Mouse (Mus musculus): ENCODE results near the gene Ptcd2. TPM values are rescaled to one million over a fixed set of nuclear protein-coding genes. Genes with fewer than 3 reads are reported as not detected.
"Not testable (repeated sequence)": the region's sequence is repeated elsewhere in the genome, so short reads cannot be mapped to it uniquely, and the experiment has no call there.

Ptcd2 gene
- total RNA-seq, 2 experiments from 2014 or later = 29.5 to 30.7 TPM

GRCm38 (mm10) chr13:99356428-99357265, 12.1 kb upstream of the Ptcd2 start:
- no peak for DNase-seq (ENCODE audit: low spot score in 2 of 2)

DNA sequence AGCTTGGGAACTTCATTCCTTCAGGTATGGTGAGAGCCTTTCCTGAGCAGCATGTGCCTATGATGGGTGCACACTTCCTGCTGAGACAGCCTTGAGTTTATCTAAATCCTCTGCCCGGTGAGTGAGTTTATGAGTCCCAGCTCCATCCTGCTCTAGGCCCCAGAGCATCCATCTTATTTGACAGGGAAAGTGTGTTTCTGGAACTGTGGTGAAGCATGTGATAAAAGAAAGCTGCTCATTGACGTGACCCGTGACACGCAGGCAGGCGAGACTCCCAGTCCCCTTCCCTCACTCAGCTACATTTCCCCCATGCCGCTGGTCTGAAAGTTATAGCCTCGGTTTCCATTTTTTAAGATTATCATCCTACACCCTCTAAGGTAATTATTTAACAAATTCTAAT, 11.4 kb upstream of the Ptcd2 start:
- no peak for DNase-seq (ENCODE audit: low spot score in 2 of 2)

DNA sequence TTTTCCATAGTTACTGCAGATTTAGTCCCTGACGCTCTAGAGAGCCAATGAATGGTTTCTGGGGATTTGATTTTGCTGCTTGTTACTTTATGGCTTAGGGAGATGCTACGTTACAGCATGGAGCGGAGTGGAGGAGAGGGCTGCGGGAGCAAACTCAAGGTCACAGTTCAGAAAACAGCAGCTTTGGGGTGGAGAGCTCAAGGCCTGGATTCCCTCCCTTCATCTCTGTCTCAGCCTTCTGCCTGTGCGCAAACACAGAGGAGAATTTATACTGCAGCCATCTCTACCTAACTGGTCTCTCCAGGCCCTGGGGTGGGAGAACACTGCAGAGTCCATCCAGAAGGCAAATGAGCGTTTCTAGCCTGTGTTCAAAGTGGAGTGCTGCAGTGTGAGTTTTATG, 10.6 kb upstream of the Ptcd2 start:
- no peak for DNase-seq (ENCODE audit: low spot score in 2 of 2)

DNA sequence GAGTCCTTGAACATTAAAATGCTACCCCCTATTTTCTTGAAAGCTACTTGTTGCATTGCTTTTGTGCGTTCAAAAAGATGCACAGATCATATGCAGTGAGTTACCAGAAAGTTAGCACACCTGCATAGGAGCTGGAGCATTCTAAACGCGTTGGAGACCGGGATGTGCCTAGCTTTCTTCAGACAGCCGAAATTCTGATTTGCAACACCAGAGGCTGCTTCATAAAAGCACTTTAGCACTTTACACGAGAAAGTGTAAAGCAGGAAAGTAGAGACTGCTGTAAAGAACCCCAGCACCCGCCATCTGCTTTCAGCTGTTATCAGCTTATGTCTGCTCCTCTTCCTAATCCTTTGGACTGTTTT, 9.0 kb upstream of the Ptcd2 start:
- no peak for DNase-seq (ENCODE audit: low spot score in 2 of 2)

GRCm38 (mm10) chr13:99352758-99353489, 8.4 kb upstream of the Ptcd2 start:
- peak; percentile 95 to 98 for DNase-seq (ENCODE audit: low spot score in 2 of 2)

DNA sequence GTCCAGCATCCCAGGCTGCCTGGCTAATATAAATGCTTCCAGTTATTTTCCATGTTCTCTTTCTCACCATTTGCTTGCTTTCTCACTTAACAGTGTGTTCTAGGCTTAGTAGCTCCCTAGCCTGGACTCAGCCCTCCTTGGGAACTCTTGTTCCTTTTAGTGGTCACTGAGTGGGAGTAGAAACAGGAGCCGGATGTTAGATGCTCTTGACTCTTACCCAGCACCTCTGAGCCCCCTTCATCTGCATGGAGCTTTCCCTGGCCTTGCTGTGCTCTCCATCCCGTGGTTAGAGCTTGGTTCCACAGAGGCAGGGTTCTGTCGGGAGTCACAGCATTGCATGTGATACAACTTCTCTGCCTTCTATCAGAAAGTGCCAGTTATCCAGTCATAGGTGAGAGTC, 7.1 kb upstream of the Ptcd2 start:
- no peak for DNase-seq (ENCODE audit: low spot score in 2 of 2)

- DNase-seq (ENCODE audit: low spot score in 2 of 2) = no peak
Measured at GRCm38 (mm10) chr13:99351186-99351585, 6.7 kb upstream of the Ptcd2 start.

- no peak for DNase-seq (ENCODE audit: low spot score in 2 of 2)
Measured at GRCm38 (mm10) chr13:99350009-99350408, 5.5 kb upstream of the Ptcd2 start.

- DNase-seq (ENCODE audit: low spot score in 2 of 2) = peak in 1 of 2 experiments; percentile 11
Measured at GRCm38 (mm10) chr13:99343876-99344598, 468 bp downstream of the Ptcd2 start.

- no peak for DNase-seq (ENCODE audit: low spot score in 2 of 2)
Measured at GRCm38 (mm10) chr13:99341504-99341903, 3.0 kb downstream of the Ptcd2 start.

- no peak for DNase-seq (ENCODE audit: low spot score in 2 of 2)
Measured at GRCm38 (mm10) chr13:99337510-99337909, 7.0 kb downstream of the Ptcd2 start.

DNA sequence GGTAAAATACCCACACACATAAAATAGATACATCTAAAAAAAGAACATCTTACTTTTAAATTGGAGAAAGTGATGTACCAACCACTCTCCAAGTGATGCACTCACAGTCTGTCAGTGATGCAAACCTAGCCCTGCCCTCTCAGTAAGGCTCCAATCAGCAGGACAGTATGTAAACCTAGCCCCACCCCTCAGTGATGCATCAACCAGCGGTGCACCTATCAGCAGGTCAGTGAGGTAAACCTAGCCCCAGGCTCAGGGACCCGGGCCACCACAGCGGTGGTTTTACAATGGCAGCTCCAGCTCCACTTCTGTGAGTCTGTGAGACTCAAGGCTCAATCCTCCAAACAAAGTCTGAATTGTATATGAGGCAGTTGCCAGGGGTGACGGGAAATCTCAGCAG, 13.2 kb downstream of the Ptcd2 start:
- DNase-seq (ENCODE audit: low spot score in 2 of 2) = no peak

DNA sequence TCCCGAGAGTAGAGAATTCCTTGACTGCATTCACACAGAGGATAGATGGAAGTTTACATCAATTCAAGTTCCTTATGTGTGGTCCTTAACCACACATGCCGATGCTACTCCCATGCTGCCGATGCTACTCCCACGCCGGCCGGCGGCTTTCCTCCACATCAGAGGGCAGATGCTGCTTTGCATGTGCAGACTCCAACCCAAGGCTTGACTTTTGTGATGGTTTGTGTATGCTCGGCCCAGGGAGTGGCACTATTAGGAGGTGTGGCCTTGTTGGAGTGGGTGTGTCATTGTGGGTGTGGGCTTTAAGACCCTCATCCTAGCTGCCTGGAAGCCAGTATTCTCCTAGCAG, 20.2 kb downstream of the Ptcd2 start:
- DNase-seq (ENCODE audit: low spot score in 2 of 2) = not testable (repeated sequence)

DNA sequence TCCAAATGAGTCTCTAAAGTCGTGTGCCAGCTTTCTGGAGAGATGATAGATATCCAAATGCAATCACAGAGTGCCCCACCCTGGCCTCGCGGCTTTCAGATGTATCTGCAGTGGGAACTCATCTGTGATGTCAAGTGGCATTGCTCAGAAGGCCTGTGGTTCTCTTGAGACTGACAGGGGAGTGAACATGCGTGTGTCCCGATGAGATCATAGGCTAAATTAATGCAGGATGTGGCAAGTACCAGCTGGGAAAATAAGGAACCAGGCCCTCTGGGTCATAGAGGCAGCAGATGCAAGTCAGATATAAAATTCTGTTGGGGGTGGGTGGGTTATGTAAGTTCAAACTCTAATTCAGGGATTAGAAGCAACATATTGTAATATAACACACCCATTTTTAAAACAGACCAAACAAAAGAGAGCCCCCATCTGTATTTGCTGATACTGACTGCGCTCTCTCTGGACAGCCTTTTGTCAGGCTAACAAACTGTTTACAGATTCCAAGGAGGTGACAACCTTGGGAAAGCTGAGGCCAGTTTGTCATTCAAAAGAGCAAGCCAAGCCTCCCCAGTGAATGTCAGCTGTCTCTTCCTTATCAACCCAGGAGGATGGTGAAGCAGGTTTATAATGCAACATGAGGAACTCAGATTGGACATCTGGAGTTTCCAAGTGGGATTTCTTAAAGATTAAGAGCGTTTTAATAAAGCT, 20.7 kb downstream of the Ptcd2 start:
- DNase-seq (ENCODE audit: low spot score in 2 of 2) = no peak

DNA sequence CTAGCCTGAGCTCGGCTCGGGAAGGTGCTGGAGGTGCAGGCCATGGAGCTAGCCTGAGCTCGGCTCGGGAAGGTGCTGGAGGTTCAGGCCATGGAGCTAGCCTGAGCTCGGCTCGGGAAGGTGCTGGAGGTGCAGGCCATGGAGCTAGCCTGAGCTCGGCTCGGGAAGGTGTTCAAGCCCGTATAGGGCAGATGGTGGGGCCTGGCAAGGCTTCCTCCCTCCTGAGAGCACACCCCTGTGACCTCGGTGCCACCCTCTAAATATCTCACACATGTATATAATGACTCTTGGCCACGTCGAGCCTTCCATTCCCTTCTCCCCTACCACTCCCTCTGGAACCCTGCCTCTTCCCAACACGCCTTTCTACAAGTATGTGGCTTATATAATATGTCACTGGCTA, 21.6 kb downstream of the Ptcd2 start:
- DNase-seq (ENCODE audit: low spot score in 2 of 2) = not testable (repeated sequence)

DNA sequence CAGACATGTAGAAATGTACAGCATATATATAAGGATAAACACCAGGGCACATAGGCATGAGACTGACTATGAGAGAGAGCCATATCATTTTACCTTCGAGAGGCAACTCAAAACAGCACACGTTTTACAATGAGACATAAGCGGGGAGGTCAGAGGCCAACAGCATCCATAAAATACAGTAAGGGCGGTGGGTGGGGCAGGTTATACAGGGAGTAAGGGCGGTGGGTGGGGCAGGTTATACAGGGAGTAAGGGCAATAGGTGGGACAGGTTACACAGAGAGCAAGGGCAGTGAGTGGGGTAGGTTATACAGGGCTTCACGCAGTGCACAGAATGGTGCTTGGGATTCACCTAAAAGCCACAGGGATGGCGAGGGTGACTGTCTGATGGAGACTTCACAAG, 24.1 kb downstream of the Ptcd2 start:
- DNase-seq (ENCODE audit: low spot score in 2 of 2) = no peak

- DNase-seq (ENCODE audit: low spot score in 2 of 2) = peak; percentile 62 to 67
Measured at GRCm38 (mm10) chr13:99317058-99317457, 27.4 kb downstream of the Ptcd2 start.

GRCm38 (mm10) chr13:99316366-99316765, 28.1 kb downstream of the Ptcd2 start:
- no peak for DNase-seq (ENCODE audit: low spot score in 2 of 2)

- no peak for DNase-seq (ENCODE audit: low spot score in 2 of 2)
Measured at GRCm38 (mm10) chr13:99314657-99315181, 29.8 kb downstream of the Ptcd2 start.

DNA sequence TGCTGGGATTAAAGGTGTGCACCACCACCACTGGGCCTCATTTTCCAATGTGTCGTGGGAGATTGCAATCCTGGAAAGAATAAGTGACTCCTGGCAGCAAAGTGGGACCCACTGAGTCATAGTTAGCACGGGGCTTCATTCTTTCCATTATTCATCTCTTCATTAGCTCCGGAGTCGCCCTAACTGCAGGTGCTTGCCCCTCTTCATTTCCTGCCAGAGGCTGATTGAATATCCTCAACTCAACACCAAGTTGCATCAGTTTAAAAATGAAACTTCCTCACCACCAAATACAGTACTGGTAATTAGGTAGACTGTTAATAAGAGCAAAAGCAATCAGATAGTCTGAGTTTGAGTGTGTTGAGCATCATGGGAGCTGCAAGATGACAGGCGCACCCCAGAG, 30.4 kb downstream of the Ptcd2 start:
- DNase-seq (ENCODE audit: low spot score in 2 of 2) = no peak

- DNase-seq (ENCODE audit: low spot score in 2 of 2) = no peak
Measured at GRCm38 (mm10) chr13:99308393-99308792, 36.1 kb downstream of the Ptcd2 start.
